Mouse (Mus musculus): ENCODE measurements around the gene Syde2.

DNA sequence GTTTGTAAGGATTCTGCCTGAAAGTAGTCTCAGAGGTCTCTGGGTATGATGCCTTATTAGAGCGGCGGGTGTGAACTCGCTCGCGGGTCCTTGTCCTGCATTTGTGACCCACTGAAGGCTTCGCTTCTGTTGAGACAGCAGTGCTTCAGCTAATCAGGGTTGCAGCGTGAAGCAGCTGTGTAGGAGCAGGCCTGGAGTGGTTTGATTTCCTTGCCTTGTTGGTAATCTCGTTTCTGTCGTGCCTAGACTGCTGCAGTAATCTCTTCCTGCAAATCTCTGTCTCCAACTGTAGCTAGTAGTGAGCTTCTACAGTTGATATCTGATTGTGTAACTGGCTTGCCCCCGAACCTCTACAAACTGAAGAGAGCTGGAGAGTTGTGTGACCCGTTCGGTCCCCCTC, 48.3 kb upstream of the Syde2 start:
- peak; percentile 14; the same call in 1 of the 2 replicates for TF ChIP-seq CTCF (IDR thresholded peaks at IDR 0.05; ENCODE audit: borderline replicate concordance, control insufficient read depth, extremely low read depth, insufficient read depth, low read length, poor library complexity)
- TF ChIP-seq POLR2A (IDR thresholded peaks at IDR 0.05; ENCODE audit: control insufficient read depth, extremely low read depth, insufficient read depth, low read length, poor library complexity) = no peak
